27 mouse cellular contexts compared by ENCODE assay signal in the genomic region with DNA sequence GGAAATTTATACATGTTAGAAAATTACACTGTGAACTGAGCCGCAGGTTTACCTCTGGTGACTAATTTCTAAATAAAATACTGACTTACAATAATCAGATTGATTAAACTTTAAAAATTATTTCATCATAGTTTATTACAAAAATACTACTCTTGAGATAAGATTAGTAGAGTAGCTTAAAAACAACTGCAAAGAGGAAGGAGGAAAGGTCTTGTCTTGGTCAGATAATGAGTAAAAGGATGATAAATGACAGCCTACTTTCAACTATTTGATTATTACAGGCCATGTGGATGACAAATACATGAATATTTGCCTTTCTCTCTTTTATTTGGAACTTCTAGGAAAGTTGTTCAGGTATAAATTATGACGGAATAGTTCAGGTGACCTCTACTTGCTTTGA.
"Had no signal": no experiment of that assay in that cellular context is flagged by ENCODE, and none has a peak within 500 bp of the region (broad histone marks: within the 10 kb centered on the region; RNA-seq: fewer than 3 reads in every experiment).

No protein-coding gene starts in this region.

- H3K9ac ChIP-seq: limb, embryonic 12.5 days; limb, embryonic 13.5 days; limb, embryonic 15.5 days; liver, embryonic 12.5 days; liver, embryonic 13.5 days; liver, embryonic 14.5 days; liver, embryonic 15.5 days; liver, postnatal 0 days; lung, embryonic 14.5 days; lung, embryonic 15.5 days; midbrain, embryonic 12.5 days; midbrain, embryonic 13.5 days; midbrain, embryonic 15.5 days; neural tube, embryonic 12.5 days had no signal

- DNase-seq: left cerebral cortex, postnatal 4 days; liver; liver, embryonic 13.5 days; liver, postnatal 0 days; lung, adult 18-20 months; lung, embryonic 14.5 days; lung, postnatal 10 days; lung, postnatal 14 days; lung, postnatal 36 days; lung, postnatal 4 days; midbrain, embryonic 14.5 days had no signal

- H3K9me3 ChIP-seq: limb, embryonic 10.5 days; limb, embryonic 12.5 days; limb, embryonic 13.5 days; limb, embryonic 15.5 days; liver, embryonic 12.5 days; liver, embryonic 13.5 days; liver, embryonic 15.5 days; lung, embryonic 15.5 days; midbrain, embryonic 10.5 days; midbrain, embryonic 12.5 days; midbrain, embryonic 13.5 days; midbrain, embryonic 15.5 days; neural tube, embryonic 12.5 days had no signal

- H3K4me1 ChIP-seq: limb, embryonic 10.5 days; limb, embryonic 12.5 days; limb, embryonic 13.5 days; limb, embryonic 15.5 days; liver, embryonic 12.5 days; liver, embryonic 13.5 days; liver, embryonic 15.5 days; lung, embryonic 15.5 days; megakaryocyte, embryonic 14.5 days; midbrain, embryonic 10.5 days; midbrain, embryonic 12.5 days; midbrain, embryonic 13.5 days; midbrain, embryonic 15.5 days; neural tube, embryonic 12.5 days had no signal

- H3K36me3 ChIP-seq: limb, embryonic 10.5 days; limb, embryonic 12.5 days; limb, embryonic 13.5 days; limb, embryonic 15.5 days; liver, embryonic 12.5 days; liver, embryonic 13.5 days; liver, embryonic 15.5 days; lung, embryonic 15.5 days; midbrain, embryonic 10.5 days; midbrain, embryonic 12.5 days; midbrain, embryonic 13.5 days; midbrain, embryonic 15.5 days; neural tube, embryonic 12.5 days had no signal

- H3K4me3 ChIP-seq: limb, embryonic 10.5 days; limb, embryonic 12.5 days; limb, embryonic 13.5 days; limb, embryonic 15.5 days; liver, embryonic 12.5 days; liver, embryonic 13.5 days; liver, embryonic 15.5 days; lung, embryonic 15.5 days; megakaryocyte, embryonic 14.5 days; midbrain, embryonic 10.5 days; midbrain, embryonic 12.5 days; midbrain, embryonic 13.5 days; midbrain, embryonic 15.5 days; myocyte; neural tube, embryonic 12.5 days had no signal

- H3K27me3 ChIP-seq: limb, embryonic 12.5 days; limb, embryonic 13.5 days; limb, embryonic 15.5 days; liver, embryonic 12.5 days; liver, embryonic 13.5 days; liver, embryonic 15.5 days; lung, embryonic 15.5 days; megakaryocyte, embryonic 14.5 days; midbrain, embryonic 12.5 days; midbrain, embryonic 13.5 days; midbrain, embryonic 15.5 days; neural tube, embryonic 12.5 days had no signal

- H3K27ac ChIP-seq: limb, embryonic 10.5 days; limb, embryonic 12.5 days; limb, embryonic 13.5 days; limb, embryonic 15.5 days; liver, embryonic 12.5 days; liver, embryonic 13.5 days; liver, embryonic 14.5 days; liver, embryonic 15.5 days; lung, embryonic 15.5 days; macrophage; midbrain, embryonic 10.5 days; midbrain, embryonic 12.5 days; midbrain, embryonic 13.5 days; midbrain, embryonic 15.5 days; neural tube, embryonic 12.5 days had no signal
